Mouse (Mus musculus) heart, postnatal 0 days (tissue): ENCODE results near the gene Rnf10.

Source experiments
- CTCF ChIP-seq: IDR thresholded peaks from 2 replicates; pipeline ENCODE4 v1.5.1; 2016; ENCODE audit warnings: antibody characterized with exemption, control low read depth, low read depth
- EP300 ChIP-seq: IDR thresholded peaks from 2 replicates; pipeline ENCODE4 v1.6.1; 2016; ENCODE audit warnings: antibody characterized with exemption, low read depth

- TF ChIP-seq CTCF (no peak), EP300 (no peak)
These were observed 78.0 kb downstream of the Rnf10 start for GRCm38 (mm10) chr5:115194626-115195221.
